Mouse (Mus musculus): ENCODE measurements around the gene Atp5h.
"Not testable (repeated sequence)": the region's sequence is repeated elsewhere in the genome, so short reads cannot be mapped to it uniquely, and the experiment has no call there.

Atp5h gene

GRCm38 (mm10) chr11:115398085-115398484, 21.7 kb downstream of the Atp5h start:
- DNase-seq (ENCODE audit: low spot score) = no peak

DNA sequence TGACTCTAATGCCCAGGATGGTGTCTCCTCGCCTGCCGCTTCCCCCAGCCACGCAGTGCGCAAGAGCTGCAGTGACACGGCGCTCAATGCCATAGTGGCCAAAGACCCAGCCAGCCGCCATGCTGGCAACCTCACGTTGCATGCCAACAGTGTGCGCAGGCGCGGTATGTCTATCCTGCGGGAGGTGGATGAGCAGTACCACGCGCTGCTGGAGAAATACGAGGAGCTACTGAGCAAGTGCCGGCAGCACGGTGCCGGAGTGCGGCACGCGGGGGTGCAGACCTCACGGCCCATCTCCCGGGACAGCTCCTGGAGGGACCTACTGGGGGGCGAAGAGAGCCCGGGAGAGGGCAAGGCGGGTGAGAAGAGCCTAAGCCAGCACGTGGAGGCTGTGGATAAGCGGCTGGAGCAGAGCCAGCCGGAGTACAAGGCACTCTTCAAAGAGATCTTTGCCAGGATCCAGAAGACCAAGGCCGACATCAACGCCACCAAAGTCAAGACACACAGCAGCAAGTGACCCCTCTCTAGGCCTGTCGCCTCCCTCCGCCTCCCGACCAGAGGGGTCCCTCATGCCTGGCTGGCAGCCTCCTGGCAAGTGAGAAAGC, 25.9 kb downstream of the Atp5h start:
- DNase-seq (ENCODE audit: low spot score) = no peak

GRCm38 (mm10) chr11:115391358-115391757, 28.4 kb downstream of the Atp5h start:
- no peak for DNase-seq (ENCODE audit: low spot score)

GRCm38 (mm10) chr11:115386859-115387258, 32.9 kb downstream of the Atp5h start:
- DNase-seq (ENCODE audit: low spot score) = not testable (repeated sequence)

GRCm38 (mm10) chr11:115384587-115384986, 35.2 kb downstream of the Atp5h start:
- DNase-seq (ENCODE audit: low spot score) = no peak

DNA sequence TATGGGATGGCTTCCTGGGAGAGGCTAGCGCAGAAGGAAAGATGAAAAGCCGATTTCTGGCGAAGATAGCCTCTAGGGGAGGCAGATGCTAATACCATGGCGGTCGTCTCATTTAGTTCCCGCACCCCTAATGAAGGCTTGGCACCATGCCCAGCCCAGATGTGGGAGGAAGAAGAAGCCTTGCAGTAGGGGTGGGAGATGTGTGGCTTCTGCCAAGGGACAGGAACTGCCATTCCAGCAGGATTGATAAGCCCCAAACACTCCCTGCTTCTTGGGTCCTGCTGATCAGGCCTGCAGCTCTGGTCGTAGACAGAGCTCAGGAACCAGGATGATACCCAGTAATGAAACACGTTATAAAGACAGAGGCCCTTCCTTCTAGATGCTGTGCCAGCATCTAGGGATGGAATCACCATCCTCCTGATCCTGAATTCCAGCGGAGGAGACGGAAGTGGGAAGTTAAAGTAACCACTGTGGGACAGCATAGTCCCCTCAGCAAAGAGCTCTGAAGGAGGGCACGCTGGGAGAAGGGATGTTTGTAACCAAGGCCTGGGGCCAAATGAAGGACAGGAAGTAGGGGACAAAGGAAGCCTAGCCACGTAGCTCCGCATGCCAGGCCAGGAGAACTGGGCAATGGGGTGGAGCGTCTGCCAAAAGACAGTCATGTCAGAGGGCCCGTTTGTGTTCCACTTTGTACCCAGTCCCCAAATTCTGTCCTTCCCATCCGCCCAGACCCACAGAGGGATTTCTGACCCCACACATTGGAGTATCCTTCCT, 35.9 kb downstream of the Atp5h start:
- peak; percentile 48 for DNase-seq (ENCODE audit: low spot score)

DNA sequence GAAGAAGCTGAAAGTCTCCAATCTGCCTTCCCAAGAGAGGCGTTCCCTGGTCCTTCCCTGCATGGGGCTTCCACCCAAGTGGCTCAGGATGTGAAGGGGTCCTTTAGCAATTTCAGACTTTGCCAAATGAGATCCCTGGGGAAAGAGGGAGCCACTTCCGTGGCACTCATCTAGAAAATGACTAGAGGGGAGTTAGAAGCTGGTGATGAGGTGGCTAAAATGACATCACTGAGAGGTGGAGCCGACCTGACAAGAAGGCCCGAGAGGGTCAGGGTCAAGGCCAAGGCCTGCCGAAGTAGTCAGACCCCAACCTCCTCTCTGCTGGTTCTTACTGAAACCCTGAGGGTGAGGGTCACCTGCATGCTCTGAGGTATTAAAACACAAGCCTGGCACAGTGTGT, 36.9 kb downstream of the Atp5h start:
- DNase-seq (ENCODE audit: low spot score) = no peak

DNA sequence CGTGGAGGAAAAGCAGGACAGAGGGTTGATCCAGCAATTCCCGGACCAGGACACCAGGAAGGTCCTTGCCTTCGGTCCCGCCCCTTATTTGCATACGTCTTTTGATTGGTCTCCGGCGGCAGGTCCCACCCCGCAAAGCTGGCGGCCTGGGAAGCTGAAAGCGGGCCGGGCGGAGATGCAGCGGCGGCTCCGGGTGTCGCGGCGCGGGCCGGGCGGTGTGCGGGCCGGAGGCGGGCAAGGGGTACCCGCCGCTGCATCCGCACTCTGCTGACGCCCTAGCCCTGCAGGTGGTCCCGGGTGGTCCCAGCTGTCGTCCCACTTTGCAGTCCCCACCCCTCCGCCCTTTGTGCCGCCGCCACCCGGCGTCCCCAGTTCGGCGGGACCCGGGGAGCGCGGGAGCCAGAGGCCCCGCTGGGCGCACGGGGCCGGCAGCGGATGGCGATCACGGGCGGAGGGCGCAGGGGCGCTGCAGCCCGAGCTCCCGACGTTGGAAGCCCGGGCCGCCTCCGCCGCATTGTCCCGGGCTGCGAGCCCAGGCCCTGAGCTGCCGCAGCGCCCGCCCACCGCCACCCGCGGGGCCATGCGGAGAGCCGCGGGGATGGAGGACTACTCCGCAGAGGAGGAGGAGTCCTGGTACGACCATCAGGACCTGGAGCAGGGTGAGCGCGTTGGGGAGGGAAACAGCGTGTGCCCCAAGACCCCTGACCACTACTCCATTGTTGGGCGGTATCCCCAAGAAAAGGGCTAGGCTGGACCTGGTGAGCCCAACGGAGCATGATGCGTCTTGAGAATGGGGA, 37.8 kb downstream of the Atp5h start, which contains the start of gene Cdr2l:
TSS of gene Cdr2l (plus strand) at position 174 of the 797 bp plus-strand sequence.
- peak; percentile 91 for DNase-seq (ENCODE audit: low spot score)

DNA sequence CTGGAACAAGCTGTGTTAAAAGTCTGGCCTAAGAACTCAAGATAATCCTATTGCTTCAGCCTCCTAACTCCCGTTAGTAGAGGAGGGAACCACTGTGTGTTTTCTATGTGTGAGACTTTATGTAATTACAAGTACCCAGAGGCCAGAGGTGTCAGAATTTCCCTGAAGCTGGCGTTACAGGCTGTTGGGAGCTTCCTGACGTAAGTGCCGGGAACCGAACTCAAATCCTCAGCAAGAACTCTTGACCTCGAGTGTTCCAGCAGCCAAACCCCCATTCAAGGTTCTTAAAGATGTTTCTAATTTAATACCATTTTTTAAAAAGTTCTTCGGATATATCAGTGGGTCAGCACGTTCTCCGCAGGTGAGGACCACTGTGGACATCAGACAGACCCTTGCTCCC, 38.5 kb downstream of the Atp5h start:
- no peak for DNase-seq (ENCODE audit: low spot score)

DNA sequence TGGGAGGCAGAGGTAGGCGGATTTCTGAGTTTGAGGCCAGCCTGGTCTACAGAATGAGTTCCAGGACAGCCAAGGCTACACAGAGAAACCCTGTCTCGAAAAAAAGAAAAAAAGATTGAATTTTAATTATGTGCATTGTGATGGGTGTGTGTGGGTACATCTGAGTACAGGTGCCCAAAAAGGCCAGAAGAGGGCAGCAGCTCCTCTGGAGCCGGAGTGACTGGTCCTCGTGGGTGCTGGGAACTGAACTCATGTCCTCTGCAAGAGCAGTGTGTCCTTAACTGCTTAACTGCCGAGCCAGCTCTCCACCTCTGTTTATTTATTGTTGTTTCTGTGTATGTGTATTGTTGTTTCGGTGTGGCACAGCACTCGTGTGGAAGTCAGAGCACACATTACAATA, 41.9 kb downstream of the Atp5h start:
- no peak for DNase-seq (ENCODE audit: low spot score)

GRCm38 (mm10) chr11:115377254-115377653, 42.5 kb downstream of the Atp5h start:
- DNase-seq (ENCODE audit: low spot score) = no peak

- no peak for DNase-seq (ENCODE audit: low spot score)
Observed at GRCm38 (mm10) chr11:115376722-115377121, 43.0 kb downstream of the Atp5h start.

GRCm38 (mm10) chr11:115374695-115375425, 44.9 kb downstream of the Atp5h start:
- DNase-seq (ENCODE audit: low spot score) = no peak

DNA sequence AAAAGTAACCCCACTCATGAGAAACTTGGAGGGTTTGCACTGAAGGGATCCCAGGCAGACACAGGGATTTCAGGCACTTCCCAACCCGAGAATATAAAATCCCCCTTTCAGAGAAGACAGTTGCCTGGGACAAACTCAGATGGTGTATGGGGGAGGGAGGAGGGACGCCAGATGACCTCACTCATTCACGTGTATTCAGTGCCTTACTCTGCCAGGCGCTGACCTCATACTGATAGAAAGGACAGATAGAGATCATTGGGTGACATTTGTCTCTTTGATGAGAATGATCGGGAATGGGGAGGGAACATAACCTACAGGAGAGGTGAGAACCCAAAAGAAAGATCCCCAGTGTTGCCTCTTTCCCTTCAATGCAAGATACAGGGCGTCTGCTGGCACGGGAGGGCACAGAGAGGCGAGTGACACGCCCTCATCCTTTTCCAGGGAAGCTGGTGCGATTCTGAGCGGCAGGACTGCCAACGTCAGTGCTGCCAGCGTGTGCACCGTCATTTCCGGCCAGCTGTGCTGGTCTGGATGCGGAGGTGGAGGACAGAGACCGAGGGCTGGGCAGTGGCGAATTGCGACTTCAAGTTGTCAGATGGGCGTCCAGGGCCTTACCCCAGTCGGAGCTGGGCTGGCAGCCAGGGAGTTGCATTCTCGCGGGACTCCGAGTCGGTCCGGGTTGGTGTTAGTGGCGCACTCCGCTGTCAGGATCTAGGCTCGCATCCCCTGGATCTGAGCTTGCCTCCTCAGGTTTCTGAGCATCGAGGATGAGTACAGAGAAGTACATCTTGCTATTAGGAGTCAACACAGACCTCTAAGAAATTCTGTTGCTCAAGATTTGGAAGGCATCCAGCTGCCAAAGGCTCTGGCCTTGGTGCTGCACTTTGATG, 45.7 kb downstream of the Atp5h start:
- peak; percentile 68 for DNase-seq (ENCODE audit: low spot score)

GRCm38 (mm10) chr11:115372737-115373136, 47.0 kb downstream of the Atp5h start:
- no peak for DNase-seq (ENCODE audit: low spot score)

DNA sequence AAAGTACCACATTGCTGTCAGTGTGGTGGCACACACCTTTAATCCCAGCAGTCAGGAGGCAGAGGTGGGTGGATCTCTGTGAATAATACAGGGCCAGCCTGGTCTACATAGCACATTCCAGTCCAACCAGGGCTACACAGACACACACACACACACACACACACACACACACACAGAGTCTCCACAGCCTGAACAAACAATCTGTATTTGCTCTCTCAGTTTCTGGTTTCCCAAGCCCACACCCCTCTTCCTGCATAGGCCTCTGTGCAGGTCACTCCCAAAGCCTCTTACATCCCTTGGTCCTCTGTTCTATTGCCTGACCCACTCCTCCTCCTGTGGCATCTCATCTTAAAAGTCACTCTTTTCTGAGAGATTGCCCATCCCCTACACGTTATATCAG, 47.7 kb downstream of the Atp5h start:
- DNase-seq (ENCODE audit: low spot score) = no peak

- DNase-seq (ENCODE audit: low spot score) = no peak
Observed at GRCm38 (mm10) chr11:115371354-115371753, 48.4 kb downstream of the Atp5h start.

- DNase-seq (ENCODE audit: low spot score) = no peak
Observed at GRCm38 (mm10) chr11:115370368-115370767, 49.4 kb downstream of the Atp5h start.

GRCm38 (mm10) chr11:115367395-115367944, 52.3 kb downstream of the Atp5h start, which contains the start of gene Hid1:
Gene Hid1 (minus strand): TSS chr11:115367756.
- peak; percentile 82 for DNase-seq (ENCODE audit: low spot score)

GRCm38 (mm10) chr11:115366706-115367394, 52.9 kb downstream of the Atp5h start:
- no peak for DNase-seq (ENCODE audit: low spot score)
